Mouse (Mus musculus) embryonic facial prominence, embryonic 15.5 days (tissue): Measurements from ENCODE around the gene Hspg2. TPM values are rescaled to one million over a fixed set of nuclear protein-coding genes. Genes with fewer than 3 reads are reported as not detected.

Source experiments
- ATAC-seq: fragments of 200-750 bp; cut with Nextera tagmentation; 2 replicates; pipeline ENCODE4 v1.8.0; 2017; ENCODE audit warnings: low read depth, moderate TSS enrichment; ENCODE audit not compliant: insufficient number of reproducible peaks, low FRiP score, low TSS enrichment
- H3K27ac ChIP-seq: fragments of 300-500 bp; sonication (generic); replicated peaks from 2 replicates; pipeline ENCODE4 v1.5.1; 2015; ENCODE audit warnings: mild to moderate bottlenecking, inconsistent platforms
- H3K27me3 ChIP-seq: fragments of 300-500 bp; sonication (generic); 2 replicates; pipeline ENCODE4 v1.6.1; 2015; ENCODE audit warnings: inconsistent platforms
- H3K36me3 ChIP-seq: fragments of 300-500 bp; sonication (generic); 2 replicates; pipeline ENCODE4 v1.6.1; 2015; ENCODE audit warnings: mild to moderate bottlenecking, inconsistent platforms
- H3K4me1 ChIP-seq: fragments of 300-500 bp; sonication (generic); 2 replicates; pipeline ENCODE4 v1.6.1; 2015; ENCODE audit warnings: inconsistent platforms
- H3K4me2 ChIP-seq: fragments of 300-500 bp; sonication (generic); replicated peaks from 2 replicates; pipeline ENCODE4 v1.6.1; 2015; ENCODE audit warnings: mild to moderate bottlenecking, inconsistent platforms
- H3K4me3 ChIP-seq: fragments of 300-500 bp; sonication (generic); replicated peaks from 2 replicates; pipeline ENCODE4 v1.5.1; 2015; ENCODE audit warnings: mild to moderate bottlenecking, inconsistent platforms
- H3K9ac ChIP-seq: fragments of 300-500 bp; sonication (generic); 2 replicates; pipeline ENCODE4 v1.6.1; 2015; ENCODE audit warnings: inconsistent platforms
- H3K9me3 ChIP-seq: fragments of 300-500 bp; sonication (generic); replicated peaks from 2 replicates; pipeline ENCODE4 v1.6.1; 2016; ENCODE audit warnings: inconsistent platforms
- WGBS: fragments of 180-500 bp; shearing (Covaris S2); methylation state at CpG from one replicate; pipeline ENCODE4 v1.1.7; 2015; 5-methylcytosine and 5-hydroxymethylcytosine counted together
- microRNA-seq: library from miRNA; unstranded; fragments of <30 nt; microRNA quantifications from one replicate; pipeline ENCODE4, GENCODE M21; 2016; ENCODE audit warnings: borderline number of aligned reads
- polyA plus RNA-seq: library from polyadenylated mRNA; unstranded; fragments of >200 nt; fragmentation: Nextera tagmentation; extraction: Ambion mirVana; gene quantifications from 2 replicates; pipeline ENCODE4 v1.2.1, GENCODE M21; 2015

The Hspg2 gene
- polyA plus RNA-seq, 1 experiment from 2014 or later = 48.5 TPM

DNA sequence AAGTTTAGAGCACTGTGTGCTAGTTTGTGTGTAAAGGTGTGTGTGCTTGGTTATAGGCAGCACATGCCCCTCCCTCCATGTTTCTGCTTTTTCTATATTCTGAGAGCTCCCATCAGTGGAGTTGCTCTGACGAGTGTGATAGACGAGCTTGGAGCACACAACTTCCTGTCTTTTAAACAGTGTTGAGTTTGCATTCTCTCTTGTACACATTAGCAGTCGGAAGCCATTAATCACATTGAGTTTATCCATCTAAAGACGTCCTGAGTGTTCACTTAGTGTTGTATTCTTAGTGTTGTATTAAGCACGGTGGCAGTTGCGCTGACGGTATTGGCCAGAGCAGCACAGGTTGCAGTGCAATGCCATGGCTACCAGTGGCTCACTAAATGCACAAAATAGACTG lies 140.7 kb downstream of the Hspg2 start:
- no peak for ATAC-seq
- no peaks in the 10 kb centered on the region for H3K27me3 ChIP-seq
- no peak overlapping the region for H3K4me3 ChIP-seq
- no peak overlapping the region for H3K27ac ChIP-seq
- 82% methylated on average over 7 of the region's 7 CpGs for WGBS
- H3K4me1 ChIP-seq = no peaks in the 10 kb centered on the region
- no peaks in the 10 kb centered on the region for H3K9me3 ChIP-seq
- H3K36me3 ChIP-seq = peaks cover 85% of the 10 kb centered on the region
- H3K4me2 ChIP-seq = no peak overlapping the region
- H3K9ac ChIP-seq = no peak overlapping the region

DNA sequence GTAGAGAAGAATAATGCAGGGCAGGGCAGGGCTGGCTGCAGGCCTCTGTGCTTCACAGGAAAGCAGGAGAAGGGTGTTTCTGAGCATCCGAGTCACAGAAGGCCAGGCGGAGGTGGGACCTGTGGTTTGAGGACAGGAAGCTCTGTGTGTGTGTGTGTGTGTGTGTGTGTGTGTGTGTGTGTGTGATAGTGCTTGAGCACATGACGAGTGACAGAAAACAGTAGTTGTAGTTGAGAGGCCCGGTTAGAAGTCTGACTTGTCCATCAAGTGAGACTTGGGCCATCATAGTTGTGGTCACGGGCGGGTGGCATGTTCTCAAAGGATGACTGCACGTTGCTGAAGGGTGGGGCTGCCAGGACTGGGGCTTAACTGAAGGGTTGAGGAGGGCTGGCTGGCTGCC lies 141.1 kb downstream of the Hspg2 start:
- Histone ChIP-seq H3K9me3 (no peaks in the 10 kb centered on the region), H3K9ac (no peak overlapping the region), H3K27ac (no peak overlapping the region), H3K4me1 (no peaks in the 10 kb centered on the region), H3K4me2 (no peak overlapping the region), H3K4me3 (no peak overlapping the region), H3K27me3 (no peaks in the 10 kb centered on the region), H3K36me3 (peaks cover 89% of the 10 kb centered on the region)
- WGBS = 70% methylated on average over 7 of the region's 7 CpGs
- peak; percentile 36; the same call in 1 of the 2 replicates for ATAC-seq

DNA sequence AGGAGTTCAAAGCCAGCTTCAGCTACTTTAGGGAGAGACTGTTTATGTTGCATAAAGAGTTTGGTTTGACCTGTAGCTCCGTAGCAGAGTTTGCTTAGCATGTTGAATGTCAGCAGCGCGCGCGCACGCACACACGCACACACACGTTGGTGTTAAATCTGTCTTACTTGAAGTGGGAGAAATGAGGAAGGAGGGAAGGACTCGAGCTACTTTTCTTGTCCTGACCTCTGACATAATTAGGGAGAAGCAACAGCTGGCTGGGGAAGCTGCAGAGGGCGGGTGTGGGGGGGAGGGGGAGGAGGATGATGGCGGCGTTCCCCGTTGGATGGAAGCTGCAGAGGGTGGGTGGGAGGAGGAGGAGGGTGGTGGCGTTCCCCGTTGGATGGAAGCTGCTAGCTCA lies 141.7 kb downstream of the Hspg2 start:
- no peak overlapping the region for H3K9ac ChIP-seq
- no peaks in the 10 kb centered on the region for H3K9me3 ChIP-seq
- H3K4me2 ChIP-seq = no peak overlapping the region
- no peak overlapping the region for H3K27ac ChIP-seq
- no peaks in the 10 kb centered on the region for H3K4me1 ChIP-seq
- H3K27me3 ChIP-seq = no peaks in the 10 kb centered on the region
- peaks cover 92% of the 10 kb centered on the region for H3K36me3 ChIP-seq
- H3K4me3 ChIP-seq = no peak overlapping the region
- ATAC-seq = no peak
- WGBS = 81% methylated on average over 15 of the region's 15 CpGs

Small RNA genes within 50 kb of the gene (microRNA-seq; reads per million reads assigned to microRNA genes)
- gene Mir7018 = 1.2 reads per million

Other genes starting within 250 kb of the Hspg2 start
- 11.6 and 12.9 TPM in 2 replicates for gene Wnt4, start 191.3 kb upstream of the Hspg2 start, polyA plus RNA-seq
- gene Cdc42, start 111.0 kb upstream of the Hspg2 start, polyA plus RNA-seq = 672 and 685 TPM in 2 replicates
- not detected in 2 replicates for gene Cela3a, start 59.0 kb upstream of the Hspg2 start, polyA plus RNA-seq
- gene Cela3b, start 38.2 kb upstream of the Hspg2 start, polyA plus RNA-seq = not detected in 2 replicates
- not detected in 2 replicates for gene 1700013G24Rik, start 15.5 kb upstream of the Hspg2 start, polyA plus RNA-seq
- 0.75 and 1.1 TPM in 2 replicates for gene Ldlrad2, start 105.8 kb downstream of the Hspg2 start, polyA plus RNA-seq
- 70.6 and 71.4 TPM in 2 replicates for gene Usp48, start 125.0 kb downstream of the Hspg2 start, polyA plus RNA-seq
- 16.4 and 19.9 TPM in 2 replicates for gene Rap1gap, start 196.0 kb downstream of the Hspg2 start, polyA plus RNA-seq